Mouse (Mus musculus) spleen, adult 2 months (tissue): ENCODE measurements around the gene Spen. TPM values are rescaled to one million over a fixed set of nuclear protein-coding genes. Genes with fewer than 3 reads are reported as not detected.
"Not testable (repeated sequence)": the region's sequence is repeated elsewhere in the genome, so short reads cannot be mapped to it uniquely, and the experiment has no call there.

Experiments used
- DNase-seq, 2 experiments: peaks; one replicate each; pipeline versions ENCODE4 v3.0.0 to v3.0.0-alpha.2; 2012 to 2021; ENCODE audit warnings: low spot score in 2 of 2, low read depth in 1 of 2
- H3K27ac ChIP-seq: fragments of 200-500 bp; 2 replicates; pipeline ENCODE4 v1.5.1; 2012; ENCODE audit warnings: low read length, inconsistent platforms; ENCODE audit not compliant: insufficient read depth
- H3K27me3 ChIP-seq: fragments of 200-500 bp; 2 replicates; pipeline ENCODE4 v1.6.1; 2012; ENCODE audit warnings: mild to moderate bottlenecking, moderate library complexity, low read length, inconsistent platforms; ENCODE audit not compliant: control insufficient read depth, insufficient read depth
- H3K36me3 ChIP-seq: fragments of 200-500 bp; 2 replicates; pipeline ENCODE4 v1.6.1; 2012; ENCODE audit warnings: mild to moderate bottlenecking, low read length, inconsistent platforms; ENCODE audit not compliant: control insufficient read depth, insufficient read depth
- H3K4me1 ChIP-seq: fragments of 200-500 bp; 2 replicates; pipeline ENCODE4 v1.6.1; 2011; ENCODE audit warnings: inconsistent platforms; ENCODE audit not compliant: control insufficient read depth, insufficient read depth, insufficient read length
- H3K4me3 ChIP-seq: fragments of 200-500 bp; 2 replicates; pipeline ENCODE4 v1.5.1; 2011; ENCODE audit warnings: mild to moderate bottlenecking, inconsistent platforms; ENCODE audit not compliant: insufficient read depth, insufficient read length; ENCODE audit errors: extremely low read depth
- CTCF ChIP-seq: fragments of 200-500 bp; IDR thresholded peaks from 2 replicates; pipeline ENCODE4 v1.5.1; 2011; ENCODE audit warnings: mild to moderate bottlenecking, inconsistent platforms; ENCODE audit not compliant: insufficient read depth, insufficient read length, insufficient replicate concordance; ENCODE audit errors: extremely low read depth
- POLR2A ChIP-seq: fragments of 200-500 bp; IDR thresholded peaks from 2 replicates; pipeline ENCODE4 v1.6.1; 2011; ENCODE audit warnings: low read depth, low read length, inconsistent platforms
- WGBS: fragments of 180-500 bp; shearing (Covaris S2); methylation state at CpG from one replicate; pipeline ENCODE4 v1.1.7; 2018; 5-methylcytosine and 5-hydroxymethylcytosine counted together
- polyA plus RNA-seq: library from polyadenylated mRNA; depleted of rRNA; stranded (reverse); fragments of >200 nt; gene quantifications from 2 replicates; pipeline ENCODE4 v1.2.3, GENCODE M21; 2012

Spen gene
- polyA plus RNA-seq, 1 experiment: 28.2 TPM

GRCm38 (mm10) chr4:141570004-141570403 is 31.6 kb upstream of the Spen start:
- no peaks in the 10 kb centered on the region for H3K4me1 ChIP-seq
- 88% methylated on average over 6 of the region's 6 CpGs for WGBS
- no peak overlapping the region for H3K27ac ChIP-seq
- no peak for DNase-seq
- no peaks in the 10 kb centered on the region for H3K36me3 ChIP-seq
- no peaks in the 10 kb centered on the region for H3K27me3 ChIP-seq
- no peak overlapping the region for H3K4me3 ChIP-seq
- no peak for TF ChIP-seq CTCF
- no peak for TF ChIP-seq POLR2A

GRCm38 (mm10) chr4:141568966-141569365 is 30.6 kb upstream of the Spen start:
- Histone ChIP-seq H3K27ac (no peak overlapping the region), H3K4me3 (no peak overlapping the region), H3K36me3 (no peaks in the 10 kb centered on the region), H3K27me3 (no peaks in the 10 kb centered on the region), H3K4me1 (no peaks in the 10 kb centered on the region)
- 93% methylated on average over 5 of the region's 5 CpGs for WGBS
- DNase-seq: no peak
- TF ChIP-seq CTCF (no peak), POLR2A (no peak)

- not testable (repeated sequence) for H3K36me3 ChIP-seq
- WGBS: 89% methylated on average over 7 of the region's 7 CpGs
Measured at GRCm38 (mm10) chr4:141567174-141567573, 28.8 kb upstream of the Spen start.

GRCm38 (mm10) chr4:141566187-141566586 is 27.8 kb upstream of the Spen start:
- H3K4me1 ChIP-seq: no peaks in the 10 kb centered on the region
- no peak for DNase-seq
- no peak for TF ChIP-seq POLR2A
- H3K27ac ChIP-seq: no peak overlapping the region
- no peaks in the 10 kb centered on the region for H3K27me3 ChIP-seq
- no peak overlapping the region for H3K4me3 ChIP-seq
- no peaks in the 10 kb centered on the region for H3K36me3 ChIP-seq
- 91% methylated on average over 6 of the region's 6 CpGs for WGBS

More at GRCm38 (mm10) chr4:141567174-141567573, 28.8 kb upstream of the Spen start:
- not testable (repeated sequence) for H3K4me3 ChIP-seq, H3K27me3 ChIP-seq, H3K27ac ChIP-seq, H3K4me1 ChIP-seq, DNase-seq

- DNase-seq: no peak
- H3K27me3 ChIP-seq: no peaks in the 10 kb centered on the region
- WGBS: 64% methylated on average over 7 of the region's 7 CpGs
- no peak for TF ChIP-seq CTCF
- no peak for TF ChIP-seq POLR2A
- H3K4me1 ChIP-seq: no peaks in the 10 kb centered on the region
- no peaks in the 10 kb centered on the region for H3K36me3 ChIP-seq
- H3K4me3 ChIP-seq: no peak overlapping the region
- H3K27ac ChIP-seq: no peak overlapping the region
Measured at GRCm38 (mm10) chr4:141565325-141565724, 26.9 kb upstream of the Spen start.

- WGBS: 80% methylated on average over 3 of the region's 3 CpGs
Measured at GRCm38 (mm10) chr4:141564660-141565059, 26.3 kb upstream of the Spen start.

GRCm38 (mm10) chr4:141564209-141564608 is 25.8 kb upstream of the Spen start:
- TF ChIP-seq POLR2A (no peak), CTCF (no peak)
- no peaks in the 10 kb centered on the region for H3K36me3 ChIP-seq
- H3K27ac ChIP-seq: no peak overlapping the region
- 93% methylated on average over 4 of the region's 4 CpGs for WGBS
- no peaks in the 10 kb centered on the region for H3K4me1 ChIP-seq
- no peak for DNase-seq
- no peak overlapping the region for H3K4me3 ChIP-seq
- no peaks in the 10 kb centered on the region for H3K27me3 ChIP-seq

More at GRCm38 (mm10) chr4:141564660-141565059, 26.3 kb upstream of the Spen start:
- H3K36me3 ChIP-seq: no peaks in the 10 kb centered on the region
- TF ChIP-seq CTCF (no peak), POLR2A (no peak)
- no peak overlapping the region for H3K4me3 ChIP-seq
- no peak overlapping the region for H3K27ac ChIP-seq
- no peak for DNase-seq
- H3K4me1 ChIP-seq: no peaks in the 10 kb centered on the region
- no peaks in the 10 kb centered on the region for H3K27me3 ChIP-seq
